8 mouse cellular contexts compared by ENCODE assay signal in genomic region chr11:19007541-19008424, GRCm38 (mm10). TPM values are rescaled to one million over a fixed set of nuclear protein-coding genes. Genes with fewer than 3 reads are reported as not detected.
DNase-seq lines count a peak whose midpoint lies in the region; ATAC-seq and TF ChIP-seq lines count a peak whose summit lies in the region.

No protein-coding gene starts in this region.

- peak; percentile 21 for DNase-seq in 3T3-L1 (ENCODE audit: low read depth, low spot score)
- DNase-seq in adrenal gland, postnatal 10 days, result peak; percentile 72
- DNase-seq in hindbrain, embryonic 11.5 days (ENCODE audit: low spot score), result peak; percentile 69
- DNase-seq in lung, postnatal 0 days (ENCODE audit: low spot score), result no peak
- no peak for DNase-seq in frontal cortex, postnatal 14 days (ENCODE audit: low spot score in 2 of 2)
- DNase-seq in layer of hippocampus, adult 8-10 months (ENCODE audit: low spot score in 2 of 2), result no peak

- H3K27ac ChIP-seq in embryonic fibroblast, embryonic 13.5 days (ENCODE audit: insufficient read depth, low read length), result peak overlapping the region; percentile 53; the same call in 1 of the 2 replicates
- peak overlapping the region; percentile 82 for H3K27ac ChIP-seq in hindbrain, embryonic 11.5 days (ENCODE audit: low read depth, low read length)
- peak overlapping the region; percentile 82 for H3K27ac ChIP-seq in lung, postnatal 0 days (ENCODE audit: low read length)
- H3K27ac ChIP-seq in stomach, embryonic 16.5 days (ENCODE audit: low read length), result peak overlapping the region; percentile 93

- no peaks in the 10 kb centered on the region for H3K9me3 ChIP-seq in hindbrain, embryonic 11.5 days (ENCODE audit: control insufficient read depth, low read length)
- no peaks in the 10 kb centered on the region for H3K9me3 ChIP-seq in lung, postnatal 0 days (ENCODE audit: low read length)
- H3K9me3 ChIP-seq in stomach, embryonic 16.5 days (replicated peaks; ENCODE audit: control insufficient read depth, low read length), result no peaks in the 10 kb centered on the region

- no peak for TF ChIP-seq EP300 in lung, postnatal 0 days (IDR thresholded peaks at IDR 0.05)

- peaks cover 2% of the 10 kb centered on the region; the same call in 1 of the 2 replicates for H3K36me3 ChIP-seq in hindbrain, embryonic 11.5 days (ENCODE audit: control insufficient read depth, insufficient read depth, low read length)
- no peaks in the 10 kb centered on the region for H3K36me3 ChIP-seq in lung, postnatal 0 days (ENCODE audit: insufficient read depth, low read length)
- H3K36me3 ChIP-seq in stomach, embryonic 16.5 days (ENCODE audit: control insufficient read depth, insufficient read depth, low read length), result 0 out of 2 replicates have a peak, but pooled peaks cover 5% of the 10 kb centered on the region

- peak; percentile 46 for ATAC-seq in hindbrain, embryonic 11.5 days (ENCODE audit: low FRiP score)
- ATAC-seq in lung, postnatal 0 days, result peak; percentile 48
- 0 out of 2 replicates have a peak, but pooled peaks have one; percentile 11 for ATAC-seq in stomach, embryonic 16.5 days (ENCODE audit: insufficient read depth, low FRiP score)

- H3K4me2 ChIP-seq in hindbrain, embryonic 11.5 days (replicated peaks; ENCODE audit: low read depth, low read length), result peak overlapping the region; percentile 69
- H3K4me2 ChIP-seq in lung, postnatal 0 days (replicated peaks; ENCODE audit: low read depth, low read length), result peak overlapping the region; percentile 60
- H3K4me2 ChIP-seq in stomach, embryonic 16.5 days (ENCODE audit: low read depth, low read length), result peak overlapping the region; percentile 85

- H3K4me3 ChIP-seq in embryonic fibroblast, embryonic 13.5 days (ENCODE audit: insufficient read depth, low read length), result no peak overlapping the region; the same call in 1 of the 2 replicates
- peak overlapping the region; percentile 88 for H3K4me3 ChIP-seq in hindbrain, embryonic 11.5 days (ENCODE audit: low read depth, low read length)
- H3K4me3 ChIP-seq in lung, postnatal 0 days (ENCODE audit: low read depth, low read length), result peak overlapping the region; percentile 24
- H3K4me3 ChIP-seq in stomach, embryonic 16.5 days (replicated peaks; ENCODE audit: low read length), result peak overlapping the region; percentile 88

- TF ChIP-seq CTCF in embryonic fibroblast, embryonic 13.5 days (IDR thresholded peaks at IDR 0.05; ENCODE audit: borderline replicate concordance, insufficient read depth, low read length), result no peak
- TF ChIP-seq CTCF in lung, postnatal 0 days (IDR thresholded peaks at IDR 0.05), result peak; percentile 43; the same call in 1 of the 2 replicates

- H3K27me3 ChIP-seq in hindbrain, embryonic 11.5 days (ENCODE audit: control insufficient read depth, insufficient read depth, low read length), result no peaks in the 10 kb centered on the region
- H3K27me3 ChIP-seq in lung, postnatal 0 days (replicated peaks; ENCODE audit: insufficient read depth, low read length), result no peaks in the 10 kb centered on the region
- H3K27me3 ChIP-seq in stomach, embryonic 16.5 days (ENCODE audit: control insufficient read depth, insufficient read depth, low read length), result no peaks in the 10 kb centered on the region

- peak overlapping the region; percentile 60 for H3K9ac ChIP-seq in hindbrain, embryonic 11.5 days (ENCODE audit: low read depth, low read length)
- peak overlapping the region; percentile 47 for H3K9ac ChIP-seq in lung, postnatal 0 days (replicated peaks; ENCODE audit: low read depth)
- H3K9ac ChIP-seq in stomach, embryonic 16.5 days (ENCODE audit: low read length), result peak overlapping the region; percentile 88

- WGBS in hindbrain, embryonic 11.5 days, result 13% methylated on average over 45 of the region's 45 CpGs
- 47% methylated on average over 45 of the region's 45 CpGs for WGBS in lung, postnatal 0 days
- WGBS in stomach, embryonic 16.5 days, result 20% methylated on average over 45 of the region's 45 CpGs

- no peaks in the 10 kb centered on the region; the same call in 1 of the 2 replicates for H3K4me1 ChIP-seq in embryonic fibroblast, embryonic 13.5 days (ENCODE audit: control insufficient read depth, insufficient read depth, low read length)
- H3K4me1 ChIP-seq in hindbrain, embryonic 11.5 days (replicated peaks; ENCODE audit: control insufficient read depth, insufficient read depth, low read length), result peaks cover 11% of the 10 kb centered on the region
- H3K4me1 ChIP-seq in lung, postnatal 0 days (ENCODE audit: insufficient read depth, low read depth, low read length), result no peaks in the 10 kb centered on the region
- peaks cover 35% of the 10 kb centered on the region for H3K4me1 ChIP-seq in stomach, embryonic 16.5 days (ENCODE audit: control insufficient read depth, insufficient read depth, low read length)

- no peak for TF ChIP-seq POLR2A in embryonic fibroblast, embryonic 13.5 days (IDR thresholded peaks at IDR 0.05; ENCODE audit: low read depth, low read length)

RNA-seq across cellular contexts. Expression of gene Meis1, which starts 11.0 kb away (rescaled TPM):
- total RNA-seq in adrenal gland, postnatal 10 days (2021), result 10 to 100 TPM; 42.5 to 47.2 TPM
- 22.1 and 34.6 TPM in 2 replicates for polyA plus RNA-seq in embryonic fibroblast, embryonic 13.5 days (2011; ENCODE audit: insufficient read length, low read depth, missing spikeins)
- polyA plus RNA-seq in hindbrain, embryonic 11.5 days (2014; fragmentation: Nextera tagmentation; extraction: Ambion mirVana), result 132 and 149 TPM in 2 replicates
- 39.6 and 44.9 TPM in 2 replicates for polyA plus RNA-seq in lung, postnatal 0 days (2015; fragmentation: Nextera tagmentation; extraction: Ambion mirVana)
- 143 and 153 TPM in 2 replicates for polyA plus RNA-seq in stomach, embryonic 16.5 days (2015; fragmentation: Nextera tagmentation; extraction: Ambion mirVana)
- total RNA-seq in layer of hippocampus, adult 8-10 months (2022), result 1 to 10 TPM; 2.2 to 3.0 (median 2.6) TPM

Comparison
In these comparisons a context has a peak if more than half of its experiments do, and no peak if none do; other contexts are left out.
1. DNase-seq: peak in 3T3-L1 (single experiment), adrenal gland, postnatal 10 days (single experiment) and hindbrain, embryonic 11.5 days (single experiment); none in lung, postnatal 0 days (single experiment), frontal cortex, postnatal 14 days (0 of 2) and layer of hippocampus, adult 8-10 months (0 of 2).
2. Peak in every context shown above with its lines, with median percentiles within 50 percentile points of each other: H3K27ac ChIP-seq, ATAC-seq, H3K4me2 ChIP-seq and H3K9ac ChIP-seq.